Mouse (Mus musculus): ENCODE data around the gene Armc8. TPM values are rescaled to one million over a fixed set of nuclear protein-coding genes. Genes with fewer than 3 reads are reported as not detected.

The Armc8 gene
- polyA plus RNA-seq, 1 experiment from 2014 or later, result 19.5 TPM

GRCm38 (mm10) chr9:99447323-99447722 lies 121.4 kb downstream of the Armc8 start:
- Histone ChIP-seq H3K9ac (ENCODE audit: low read depth, low read length) (no peak overlapping the region), H3K9me3 (ENCODE audit: control insufficient read depth, low read length) (no peaks in the 10 kb centered on the region), H3K27ac (ENCODE audit: low read depth, low read length) (no peak overlapping the region), H3K27me3 (replicated peaks; ENCODE audit: control insufficient read depth, insufficient read depth, low read length) (peaks cover 13% of the 10 kb centered on the region; the same call in 1 of the 2 replicates), H3K4me1 (replicated peaks; ENCODE audit: control insufficient read depth, insufficient read depth, low read length) (no peaks in the 10 kb centered on the region), H3K36me3 (ENCODE audit: control insufficient read depth, insufficient read depth, low read length) (no peaks in the 10 kb centered on the region), H3K4me3 (ENCODE audit: low read depth, low read length) (no peak overlapping the region), H3K4me2 (no peak overlapping the region)
- 70% methylated on average over 3 of the region's 3 CpGs for WGBS
- DNase-seq (ENCODE audit: low spot score) (no peak), ATAC-seq (replicated peaks; ENCODE audit: low FRiP score) (no peak)

GRCm38 (mm10) chr9:99446259-99446658 lies 122.4 kb downstream of the Armc8 start:
- no peaks in the 10 kb centered on the region for H3K36me3 ChIP-seq (ENCODE audit: control insufficient read depth, insufficient read depth, low read length)
- peaks cover 9% of the 10 kb centered on the region; the same call in 1 of the 2 replicates for H3K27me3 ChIP-seq (replicated peaks; ENCODE audit: control insufficient read depth, insufficient read depth, low read length)
- no peak overlapping the region for H3K9ac ChIP-seq (ENCODE audit: low read depth, low read length)
- no peak for DNase-seq (ENCODE audit: low spot score)
- H3K4me1 ChIP-seq (replicated peaks; ENCODE audit: control insufficient read depth, insufficient read depth, low read length), result no peaks in the 10 kb centered on the region
- no peak for ATAC-seq (replicated peaks; ENCODE audit: low FRiP score)
- no peak overlapping the region for H3K4me3 ChIP-seq (ENCODE audit: low read depth, low read length)
- no peak overlapping the region for H3K4me2 ChIP-seq
- H3K27ac ChIP-seq (ENCODE audit: low read depth, low read length), result no peak overlapping the region
- no peaks in the 10 kb centered on the region for H3K9me3 ChIP-seq (ENCODE audit: control insufficient read depth, low read length)

GRCm38 (mm10) chr9:99444590-99445178 lies 124.0 kb downstream of the Armc8 start:
- H3K4me2 ChIP-seq, result no peak overlapping the region
- 36% methylated on average over 8 of the region's 8 CpGs for WGBS
- no peak for DNase-seq (ENCODE audit: low spot score)
- no peaks in the 10 kb centered on the region for H3K36me3 ChIP-seq (ENCODE audit: control insufficient read depth, insufficient read depth, low read length)
- H3K9ac ChIP-seq (ENCODE audit: low read depth, low read length), result no peak overlapping the region
- H3K4me1 ChIP-seq (replicated peaks; ENCODE audit: control insufficient read depth, insufficient read depth, low read length), result no peaks in the 10 kb centered on the region
- H3K4me3 ChIP-seq (ENCODE audit: low read depth, low read length), result no peak overlapping the region
- no peaks in the 10 kb centered on the region for H3K9me3 ChIP-seq (ENCODE audit: control insufficient read depth, low read length)
- peaks cover 8% of the 10 kb centered on the region; the same call in 1 of the 2 replicates for H3K27me3 ChIP-seq (replicated peaks; ENCODE audit: control insufficient read depth, insufficient read depth, low read length)
- ATAC-seq (replicated peaks; ENCODE audit: low FRiP score), result no peak
- H3K27ac ChIP-seq (ENCODE audit: low read depth, low read length), result no peak overlapping the region

DNA sequence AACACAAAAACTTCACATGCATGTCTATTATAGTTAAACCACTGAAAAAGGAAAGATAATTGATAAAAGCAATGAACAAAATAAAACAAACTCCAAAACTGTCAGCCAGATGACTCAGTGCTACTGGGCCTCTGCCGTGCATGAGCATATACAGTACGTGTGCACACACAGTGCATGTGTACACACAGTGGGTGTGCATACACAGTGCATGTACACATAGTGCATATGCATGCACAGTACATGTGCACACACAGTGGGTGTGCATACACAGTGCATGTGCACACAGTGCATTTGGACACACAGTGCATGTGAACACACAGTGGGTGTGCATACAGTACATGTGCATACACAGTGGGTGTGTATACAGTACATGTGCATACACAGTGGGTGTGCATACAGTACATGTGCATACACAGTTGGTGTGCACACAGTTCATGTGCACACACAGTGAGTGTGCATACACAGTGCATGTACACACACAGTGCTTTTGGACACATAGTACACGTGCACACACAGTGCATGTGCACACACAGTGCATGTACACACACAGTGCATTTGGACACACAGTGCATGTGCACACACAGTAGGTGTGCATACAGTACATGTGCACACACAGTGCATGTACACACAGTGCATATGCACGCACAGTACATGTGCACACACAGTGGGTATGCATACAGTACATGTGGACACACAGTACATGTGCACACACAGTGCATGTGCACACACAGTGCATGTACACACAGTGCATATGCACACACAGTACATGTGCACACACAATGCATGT lies 126.9 kb downstream of the Armc8 start:
- H3K9ac ChIP-seq (ENCODE audit: low read depth, low read length), result no peak overlapping the region
- ATAC-seq (replicated peaks; ENCODE audit: low FRiP score) (no peak; the same call in 1 of the 2 replicates), DNase-seq (ENCODE audit: low spot score) (no peak)
- 0 out of 2 replicates have a peak, but pooled peaks cover 2% of the 10 kb centered on the region for H3K4me1 ChIP-seq (replicated peaks; ENCODE audit: control insufficient read depth, insufficient read depth, low read length)
- H3K36me3 ChIP-seq (ENCODE audit: control insufficient read depth, insufficient read depth, low read length), result no peaks in the 10 kb centered on the region
- H3K4me3 ChIP-seq (ENCODE audit: low read depth, low read length), result no peak overlapping the region
- H3K9me3 ChIP-seq (ENCODE audit: control insufficient read depth, low read length), result no peaks in the 10 kb centered on the region
- no peak overlapping the region for H3K4me2 ChIP-seq
- WGBS, result 91% methylated on average over 4 of the region's 4 CpGs
- H3K27me3 ChIP-seq (replicated peaks; ENCODE audit: control insufficient read depth, insufficient read depth, low read length), result peaks cover 32% of the 10 kb centered on the region
- no peak overlapping the region for H3K27ac ChIP-seq (ENCODE audit: low read depth, low read length)

DNA sequence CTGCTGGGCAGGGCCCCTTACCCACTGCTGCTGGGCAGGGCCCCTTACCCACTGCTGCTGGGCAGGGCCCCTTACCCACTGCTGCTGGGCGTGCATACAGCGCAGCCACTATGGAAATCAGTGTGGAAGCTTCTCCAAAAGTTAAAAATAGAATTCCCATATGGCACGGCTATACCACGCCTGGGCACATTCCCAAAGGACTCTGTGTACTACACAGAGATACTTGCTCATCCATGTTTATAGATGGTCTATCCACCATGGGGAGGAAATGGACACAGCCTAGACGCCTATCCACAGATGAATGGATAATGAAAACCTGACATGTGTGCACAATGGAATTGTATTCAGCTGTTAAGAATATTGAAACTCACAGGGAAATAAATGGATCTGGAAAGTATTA lies 127.8 kb downstream of the Armc8 start:
- Histone ChIP-seq H3K4me3 (ENCODE audit: low read depth, low read length) (no peak overlapping the region), H3K9ac (ENCODE audit: low read depth, low read length) (no peak overlapping the region), H3K36me3 (ENCODE audit: control insufficient read depth, insufficient read depth, low read length) (no peaks in the 10 kb centered on the region), H3K27me3 (replicated peaks; ENCODE audit: control insufficient read depth, insufficient read depth, low read length) (peaks cover 41% of the 10 kb centered on the region), H3K4me1 (replicated peaks; ENCODE audit: control insufficient read depth, insufficient read depth, low read length) (0 out of 2 replicates have a peak, but pooled peaks cover 2% of the 10 kb centered on the region), H3K9me3 (ENCODE audit: control insufficient read depth, low read length) (no peaks in the 10 kb centered on the region), H3K4me2 (no peak overlapping the region), H3K27ac (ENCODE audit: low read depth, low read length) (no peak overlapping the region)
- 79% methylated on average over 5 of the region's 5 CpGs for WGBS
- no peak for DNase-seq (ENCODE audit: low spot score)
- no peak for ATAC-seq (replicated peaks; ENCODE audit: low FRiP score)

- Histone ChIP-seq H3K27me3 (replicated peaks; ENCODE audit: control insufficient read depth, insufficient read depth, low read length) (peaks cover 47% of the 10 kb centered on the region), H3K9ac (ENCODE audit: low read depth, low read length) (no peak overlapping the region), H3K36me3 (ENCODE audit: control insufficient read depth, insufficient read depth, low read length) (no peaks in the 10 kb centered on the region), H3K4me2 (no peak overlapping the region), H3K9me3 (ENCODE audit: control insufficient read depth, low read length) (no peaks in the 10 kb centered on the region), H3K4me1 (replicated peaks; ENCODE audit: control insufficient read depth, insufficient read depth, low read length) (0 out of 2 replicates have a peak, but pooled peaks cover 4% of the 10 kb centered on the region), H3K4me3 (ENCODE audit: low read depth, low read length) (no peak overlapping the region), H3K27ac (ENCODE audit: low read depth, low read length) (no peak overlapping the region)
- DNase-seq (ENCODE audit: low spot score) (no peak), ATAC-seq (replicated peaks; ENCODE audit: low FRiP score) (no peak)
- 74% methylated on average over 8 of the region's 8 CpGs for WGBS
Observed at GRCm38 (mm10) chr9:99439064-99439463, 129.6 kb downstream of the Armc8 start.

GRCm38 (mm10) chr9:99437781-99438565 lies 130.7 kb downstream of the Armc8 start:
- Histone ChIP-seq H3K27me3 (replicated peaks; ENCODE audit: control insufficient read depth, insufficient read depth, low read length) (peaks cover 48% of the 10 kb centered on the region), H3K27ac (ENCODE audit: low read depth, low read length) (no peak overlapping the region), H3K9ac (ENCODE audit: low read depth, low read length) (no peak overlapping the region), H3K36me3 (ENCODE audit: control insufficient read depth, insufficient read depth, low read length) (no peaks in the 10 kb centered on the region), H3K4me2 (no peak overlapping the region), H3K4me3 (ENCODE audit: low read depth, low read length) (no peak overlapping the region), H3K9me3 (ENCODE audit: control insufficient read depth, low read length) (no peaks in the 10 kb centered on the region), H3K4me1 (replicated peaks; ENCODE audit: control insufficient read depth, insufficient read depth, low read length) (peaks cover 4% of the 10 kb centered on the region; the same call in 1 of the 2 replicates)
- WGBS, result 70% methylated on average over 12 of the region's 12 CpGs
- no peak for ATAC-seq (replicated peaks; ENCODE audit: low FRiP score)
- DNase-seq (ENCODE audit: low spot score), result no peak

GRCm38 (mm10) chr9:99437031-99437764 lies 131.5 kb downstream of the Armc8 start, which contains the start of gene Mras:
Mras (minus strand) TSS chr9:99437381.
- WGBS, result 16% methylated on average over 27 of the region's 27 CpGs
- no peak for DNase-seq (ENCODE audit: low spot score)
- peak within 1 kb of the TSS; percentile 94 for H3K4me2 ChIP-seq
- peaks cover 4% of the 10 kb centered on the region; the same call in 1 of the 2 replicates for H3K4me1 ChIP-seq (replicated peaks; ENCODE audit: control insufficient read depth, insufficient read depth, low read length)
- H3K27me3 ChIP-seq (replicated peaks; ENCODE audit: control insufficient read depth, insufficient read depth, low read length), result peaks cover 48% of the 10 kb centered on the region
- no peaks in the 10 kb centered on the region for H3K36me3 ChIP-seq (ENCODE audit: control insufficient read depth, insufficient read depth, low read length)
- no peaks in the 10 kb centered on the region for H3K9me3 ChIP-seq (ENCODE audit: control insufficient read depth, low read length)
- peak within 1 kb of the TSS; percentile 60 for H3K9ac ChIP-seq (ENCODE audit: low read depth, low read length)
- H3K4me3 ChIP-seq (ENCODE audit: low read depth, low read length), result peak within 1 kb of the TSS; percentile 72
- no peak within 1 kb of the TSS for H3K27ac ChIP-seq (ENCODE audit: low read depth, low read length)
- ATAC-seq (replicated peaks; ENCODE audit: low FRiP score), result no peak

Measured in liver, embryonic 11.5 days (tissue).